Mouse (Mus musculus) erythroblast, embryonic 14.5 days (primary cell): ENCODE data around the gene Actn4. TPM values are rescaled to one million over a fixed set of nuclear protein-coding genes. Genes with fewer than 3 reads are reported as not detected.

Experiments
- H3K27me3 ChIP-seq: 2 replicates; pipeline ENCODE4 v1.6.1; 2012; ENCODE audit warnings: inconsistent platforms; ENCODE audit not compliant: control insufficient read depth
- H3K36me3 ChIP-seq: 2 replicates; pipeline ENCODE4 v1.6.1; 2012; ENCODE audit warnings: mild to moderate bottlenecking, inconsistent platforms; ENCODE audit not compliant: control insufficient read depth
- H3K4me1 ChIP-seq: 2 replicates; pipeline ENCODE4 v1.6.1; 2012; ENCODE audit warnings: inconsistent platforms; ENCODE audit not compliant: control insufficient read depth
- H3K4me3 ChIP-seq: replicated peaks from 2 replicates; pipeline ENCODE3; 2012; ENCODE audit warnings: moderate library complexity, mild to moderate bottlenecking, inconsistent platforms
- H3K9me3 ChIP-seq: 2 replicates; pipeline ENCODE4 v1.6.1; 2012; ENCODE audit warnings: low read length, inconsistent platforms, mixed read lengths; ENCODE audit not compliant: control insufficient read depth
- GATA1 ChIP-seq: IDR thresholded peaks from 2 replicates; pipeline ENCODE4 v1.6.1; 2012; ENCODE audit warnings: low read length, inconsistent platforms, mixed read lengths
- TAL1 ChIP-seq: IDR thresholded peaks from 3 replicates; pipeline ENCODE4 v1.6.1; 2012; ENCODE audit warnings: low read length, inconsistent platforms, mixed read lengths
- polyA plus RNA-seq: library from polyadenylated mRNA; stranded (reverse); fragments of >175 nt; gene quantifications from 2 replicates; pipeline ENCODE4 v1.2.3, GENCODE M21; 2012

Gene Actn4
- polyA plus RNA-seq, 1 experiment = 86.9 TPM

DNA sequence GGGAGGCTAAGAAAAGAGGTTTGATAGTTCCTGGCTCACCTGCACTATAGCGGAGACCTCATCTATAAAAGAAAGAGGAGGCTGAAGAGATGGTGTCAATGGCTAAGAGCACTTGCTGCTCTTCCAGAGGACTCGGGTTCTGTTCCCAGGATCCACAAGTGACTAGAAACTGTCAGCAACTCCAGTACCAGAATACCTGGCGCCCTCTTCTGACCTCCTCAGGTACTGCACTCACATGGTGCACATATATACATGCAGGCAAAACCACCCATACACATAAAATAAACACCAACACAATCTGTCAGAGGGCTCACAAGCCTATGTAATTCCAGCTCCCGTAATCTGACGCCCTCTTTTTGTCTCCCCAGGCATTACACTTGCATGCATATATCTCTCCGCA lies 101.2 kb downstream of the Actn4 start:
- TF ChIP-seq GATA1 (no peak), TAL1 (no peak)
- H3K36me3 ChIP-seq = no peaks in the 10 kb centered on the region
- H3K27me3 ChIP-seq = no peaks in the 10 kb centered on the region

DNA sequence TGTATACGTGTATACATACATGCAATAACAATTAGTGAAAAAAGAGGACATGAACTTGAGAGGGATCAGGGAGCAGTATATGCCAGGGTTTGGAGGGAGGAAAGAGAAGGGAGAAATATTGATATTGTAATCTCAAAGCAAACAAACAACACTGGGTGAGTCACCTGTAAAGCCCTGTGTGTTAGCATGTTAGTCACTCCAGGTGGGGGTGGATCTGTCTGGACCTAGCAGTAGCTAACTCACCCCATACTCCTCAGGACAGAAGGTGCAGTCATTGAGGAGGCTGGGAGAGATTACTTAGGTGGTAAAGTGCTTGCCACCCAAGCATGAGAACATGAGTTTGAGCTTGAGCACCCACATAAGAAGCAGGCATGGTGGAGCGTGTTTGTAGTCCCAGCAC lies 102.2 kb downstream of the Actn4 start:
- TF ChIP-seq GATA1 (no peak), TAL1 (no peak)
- H3K36me3 ChIP-seq = no peaks in the 10 kb centered on the region
- H3K4me1 ChIP-seq = peaks cover 10% of the 10 kb centered on the region
- peaks cover 9% of the 10 kb centered on the region for H3K9me3 ChIP-seq
- no peak overlapping the region for H3K4me3 ChIP-seq
- H3K27me3 ChIP-seq = no peaks in the 10 kb centered on the region

More for the DNA sequence above, 101.2 kb downstream of the Actn4 start:
- H3K4me3 ChIP-seq = no peak overlapping the region
- peaks cover 9% of the 10 kb centered on the region for H3K9me3 ChIP-seq
- H3K4me1 ChIP-seq = peaks cover 18% of the 10 kb centered on the region

DNA sequence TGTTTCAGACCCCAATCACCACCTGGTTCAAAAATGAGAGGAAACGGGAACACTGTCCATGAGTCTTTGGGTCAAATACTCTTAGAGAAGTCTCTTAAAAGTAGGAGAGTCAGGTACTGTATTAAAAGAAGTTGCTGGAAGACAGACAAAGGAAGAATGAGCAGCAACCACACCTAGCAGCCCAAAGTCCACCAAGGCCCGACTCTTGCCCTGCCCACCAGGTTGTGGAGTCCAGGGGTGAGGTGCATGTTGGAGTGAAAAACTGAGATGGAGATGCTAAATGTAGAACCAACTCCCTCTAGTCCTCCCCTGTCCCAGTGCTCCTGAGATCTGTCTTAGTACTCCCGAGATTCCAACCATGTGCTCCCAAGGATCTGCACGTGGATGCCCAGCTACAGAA lies 111.5 kb downstream of the Actn4 start:
- Histone ChIP-seq H3K36me3 (no peaks in the 10 kb centered on the region), H3K9me3 (no peaks in the 10 kb centered on the region), H3K4me3 (no peak overlapping the region), H3K4me1 (no peaks in the 10 kb centered on the region), H3K27me3 (no peaks in the 10 kb centered on the region)
- TF ChIP-seq GATA1 (no peak), TAL1 (no peak)

DNA sequence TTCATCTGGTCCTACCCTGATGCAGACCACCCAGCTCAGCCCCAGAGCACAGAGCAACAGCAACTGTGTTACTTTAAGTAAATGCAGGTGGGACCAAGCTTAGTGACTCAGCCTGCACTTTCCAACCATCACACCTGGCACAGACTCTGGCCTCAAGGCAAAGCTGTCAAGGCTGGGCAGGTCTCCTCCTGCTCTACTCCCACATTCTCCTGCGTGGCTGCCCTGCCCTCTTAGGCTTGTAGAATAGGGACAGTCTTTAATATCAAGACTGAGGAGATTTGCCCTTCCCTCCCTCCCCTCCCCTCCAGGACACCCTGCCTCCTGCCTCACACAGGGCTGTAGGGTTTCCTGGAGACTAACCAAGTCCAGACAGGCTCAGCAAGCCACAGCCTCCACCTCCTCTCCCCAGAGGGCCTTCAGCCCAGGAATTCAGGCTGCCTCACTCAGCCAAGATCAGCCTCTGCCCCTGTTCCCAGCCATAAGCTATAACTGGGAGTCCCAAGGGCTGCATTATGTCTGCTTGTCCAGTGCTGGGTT lies 112.4 kb downstream of the Actn4 start:
- Histone ChIP-seq H3K4me3 (no peak overlapping the region), H3K9me3 (no peaks in the 10 kb centered on the region), H3K36me3 (no peaks in the 10 kb centered on the region), H3K4me1 (no peaks in the 10 kb centered on the region), H3K27me3 (no peaks in the 10 kb centered on the region)
- TF ChIP-seq GATA1 = no peak
- TF ChIP-seq TAL1 = no peak

DNA sequence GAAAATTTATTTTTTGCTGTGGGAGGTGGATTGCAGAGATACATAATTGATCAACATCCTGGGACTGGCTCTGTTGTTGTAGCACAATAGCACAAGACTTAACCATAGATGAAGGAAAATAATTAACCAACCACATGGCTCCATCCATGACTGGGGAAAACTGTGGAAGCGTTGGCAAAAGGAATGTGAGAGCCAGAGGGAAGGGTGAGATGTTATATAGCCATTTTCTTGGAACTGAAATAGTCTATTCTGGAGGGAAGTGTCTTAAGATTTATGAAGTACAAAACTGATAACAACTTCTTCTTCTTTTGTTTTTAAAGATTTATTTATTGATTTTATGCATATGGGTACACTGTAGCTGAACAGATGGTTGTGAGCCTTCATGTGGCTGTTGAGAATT lies 114.9 kb downstream of the Actn4 start:
- TF ChIP-seq GATA1 = no peak
- TF ChIP-seq TAL1 = no peak
- H3K9me3 ChIP-seq = no peaks in the 10 kb centered on the region
- H3K4me1 ChIP-seq = no peaks in the 10 kb centered on the region
- no peaks in the 10 kb centered on the region for H3K36me3 ChIP-seq
- H3K27me3 ChIP-seq = no peaks in the 10 kb centered on the region
- no peak overlapping the region for H3K4me3 ChIP-seq

Other genes starting within 250 kb of the Actn4 start
- 0.03 TPM in 1 of 2 replicates, not detected in the other for gene Fbxo17, start 245.5 kb downstream of the Actn4 start, polyA plus RNA-seq
- 32.0 and 39.4 TPM in 2 replicates for gene Mrps12, start 220.5 kb downstream of the Actn4 start, polyA plus RNA-seq
- gene Sars2, start 220.3 kb downstream of the Actn4 start, polyA plus RNA-seq = 2.7 and 4.0 TPM in 2 replicates
- gene Ccer2, start 206.2 kb downstream of the Actn4 start, polyA plus RNA-seq = not detected in 2 replicates
- gene Sirt2, start 195.6 kb downstream of the Actn4 start, polyA plus RNA-seq = 17.4 and 17.6 TPM in 2 replicates
- 20.1 and 21.4 TPM in 2 replicates for gene Nfkbib, start 194.8 kb downstream of the Actn4 start, polyA plus RNA-seq
- 0.49 and 0.65 TPM in 2 replicates for gene Rinl, start 173.4 kb downstream of the Actn4 start, polyA plus RNA-seq
- 24.2 and 25.1 TPM in 2 replicates for gene Hnrnpl, start 153.8 kb downstream of the Actn4 start, polyA plus RNA-seq
- 0.67 and 2.1 TPM in 2 replicates for gene Ech1, start 137.1 kb downstream of the Actn4 start, polyA plus RNA-seq
- 0.04 and 0.17 TPM in 2 replicates for gene Lgals4, start 128.5 kb downstream of the Actn4 start, polyA plus RNA-seq
- not detected in 2 replicates for gene Lgals7, start 98.5 kb downstream of the Actn4 start, polyA plus RNA-seq
- 0.02 TPM in 1 of 2 replicates, not detected in the other for gene Capn12, start 80.9 kb downstream of the Actn4 start, polyA plus RNA-seq
- gene Eif3k, start 19.5 kb upstream of the Actn4 start, polyA plus RNA-seq = 17.8 and 48.0 TPM in 2 replicates
- gene Map4k1, start 19.7 kb upstream of the Actn4 start, polyA plus RNA-seq = 8.4 and 11.7 TPM in 2 replicates
- gene Ryr1, start 162.8 kb upstream of the Actn4 start, polyA plus RNA-seq = under 0.01 TPM in 1 of 2 replicates, not detected in the other
- gene Rasgrp4, start 172.5 kb upstream of the Actn4 start, polyA plus RNA-seq = 0.03 TPM in 1 of 2 replicates, not detected in the other
- gene Fam98c, start 193.9 kb upstream of the Actn4 start, polyA plus RNA-seq = 1.1 TPM in 2 replicates
- 0.07 TPM in 1 of 2 replicates, not detected in the other for gene Ggn, start 207.9 kb upstream of the Actn4 start, polyA plus RNA-seq
- gene Spred3, start 208.1 kb upstream of the Actn4 start, polyA plus RNA-seq = 0.03 and 0.04 TPM in 2 replicates
- 11.2 and 15.7 TPM in 2 replicates for gene Psmd8, start 218.4 kb upstream of the Actn4 start, polyA plus RNA-seq